Mouse (Mus musculus) 3134 (cell line): Measurements from ENCODE around the gene Olfr822.
A peak's percentile ranks its signal among the peaks of the same experiment; 100 is the strongest.
"Not testable (repeated sequence)": the region's sequence is repeated elsewhere in the genome, so short reads cannot be mapped to it uniquely, and the experiment has no call there.

Source experiments
- DNase-seq: peaks from one replicate; pipeline ENCODE4 v3.0.0-alpha.2; 2011; ENCODE audit warnings: low spot score; ENCODE audit not compliant: insufficient read length; ENCODE audit errors: extremely low read depth

Olfr822 gene

GRCm38 (mm10) chr10:130070910-130071309 lies at the start of gene Olfr822:
TSS of gene Olfr822 (plus strand) at chr10:130071210.
- DNase-seq = no peak

- DNase-seq = no peak
Measured at GRCm38 (mm10) chr10:130030048-130030447, 41.0 kb upstream of the Olfr822 start, which contains the start of gene Olfr821. TSS of gene Olfr821 (plus strand) at chr10:130030348.

GRCm38 (mm10) chr10:130037096-130037495 lies 33.9 kb upstream of the Olfr822 start:
- no peak for DNase-seq

- DNase-seq = peak; percentile 3
Measured at GRCm38 (mm10) chr10:130092838-130093440, 21.9 kb downstream of the Olfr822 start.

- no peak for DNase-seq
Measured at GRCm38 (mm10) chr10:130096104-130096503, 25.1 kb downstream of the Olfr822 start.

DNA sequence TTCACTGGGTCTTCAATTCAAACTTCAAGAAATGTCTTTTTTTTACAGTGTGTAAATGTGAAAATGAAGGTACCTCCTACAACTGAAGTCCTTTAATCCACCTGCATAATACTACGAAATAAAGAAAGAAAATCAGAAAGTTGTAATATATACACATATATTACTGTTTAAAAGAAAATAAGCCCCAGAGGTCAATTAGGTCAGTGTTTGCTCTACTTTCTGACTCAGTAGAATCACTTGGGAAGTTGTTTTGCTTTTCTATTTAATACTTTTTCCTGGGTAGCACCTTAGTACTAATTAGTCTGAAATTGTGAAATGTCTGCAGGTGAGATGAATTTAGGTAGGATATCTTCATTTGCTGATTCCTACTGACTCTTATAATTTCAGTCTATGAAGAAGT lies 44.3 kb downstream of the Olfr822 start, which contains the start of gene Olfr823:
Gene Olfr823 (minus strand): TSS at position 101 of the 400 bp plus-strand sequence.
- not testable (repeated sequence) for DNase-seq

DNA sequence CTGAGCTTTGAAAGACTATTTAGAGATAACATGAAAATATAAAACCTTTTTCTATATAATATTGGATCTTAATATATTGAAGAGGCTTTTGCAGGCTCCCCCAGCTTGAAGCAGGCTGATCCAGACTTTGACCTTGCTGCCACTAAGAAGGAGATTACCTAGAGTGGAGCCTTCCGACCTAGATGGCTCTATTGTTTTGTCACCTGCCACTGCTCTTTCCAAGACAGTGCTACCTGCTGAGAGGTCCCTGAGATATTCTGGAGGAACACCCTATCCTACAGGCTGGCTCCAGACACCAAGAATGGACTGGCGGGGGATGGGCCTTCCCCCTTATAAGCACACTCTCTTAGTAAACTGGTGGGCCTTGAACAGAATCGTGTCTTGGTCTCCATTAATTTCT lies 45.0 kb downstream of the Olfr822 start:
- not testable (repeated sequence) for DNase-seq
